Mouse (Mus musculus) lung, embryonic 15.5 days (tissue): ENCODE results near the gene 4931428F04Rik. TPM values are rescaled to one million over a fixed set of nuclear protein-coding genes. Genes with fewer than 3 reads are reported as not detected.
"Not testable (repeated sequence)": the region's sequence is repeated elsewhere in the genome, so short reads cannot be mapped to it uniquely, and the experiment has no call there.

Experiments
- ATAC-seq: fragments of 200-750 bp; cut with Nextera tagmentation; 2 replicates; pipeline ENCODE4 v1.8.0; 2017; ENCODE audit warnings: moderate number of reproducible peaks, borderline replicate concordance; ENCODE audit not compliant: low FRiP score, low TSS enrichment; ENCODE audit errors: extremely low read depth
- H3K27ac ChIP-seq: fragments of 300-500 bp; sonication (generic); 2 replicates; pipeline ENCODE4 v1.5.1; 2015; ENCODE audit warnings: moderate library complexity, mild to moderate bottlenecking, inconsistent platforms
- H3K27me3 ChIP-seq: fragments of 300-500 bp; sonication (generic); 2 replicates; pipeline ENCODE4 v1.6.1; 2015; ENCODE audit warnings: inconsistent platforms
- H3K36me3 ChIP-seq: fragments of 300-500 bp; sonication (generic); 2 replicates; pipeline ENCODE4 v1.6.1; 2015; ENCODE audit warnings: inconsistent platforms
- H3K4me1 ChIP-seq: fragments of 300-500 bp; sonication (generic); 2 replicates; pipeline ENCODE4 v1.6.1; 2015; ENCODE audit warnings: inconsistent platforms
- H3K4me2 ChIP-seq: fragments of 300-500 bp; sonication (generic); 2 replicates; pipeline ENCODE4 v1.6.1; 2015; ENCODE audit warnings: inconsistent platforms, mild to moderate bottlenecking, moderate library complexity
- H3K4me3 ChIP-seq: fragments of 300-500 bp; sonication (generic); 2 replicates; pipeline ENCODE4 v1.5.1; 2015; ENCODE audit warnings: mild to moderate bottlenecking, inconsistent platforms
- H3K9ac ChIP-seq: fragments of 300-500 bp; sonication (generic); 2 replicates; pipeline ENCODE4 v1.6.1; 2015; ENCODE audit warnings: inconsistent platforms
- H3K9me3 ChIP-seq: fragments of 300-500 bp; sonication (generic); 2 replicates; pipeline ENCODE4 v1.6.1; 2016; ENCODE audit warnings: inconsistent platforms
- WGBS: fragments of 180-500 bp; shearing (Covaris S2); methylation state at CpG from one replicate; pipeline ENCODE4 v1.1.7; 2015; 5-methylcytosine and 5-hydroxymethylcytosine counted together
- polyA plus RNA-seq: library from polyadenylated mRNA; unstranded; fragments of >200 nt; fragmentation: Nextera tagmentation; extraction: Ambion mirVana; gene quantifications from 2 replicates; pipeline ENCODE4 v1.2.1, GENCODE M21; 2015

4931428F04Rik gene
- polyA plus RNA-seq, 1 experiment from 2014 or later = 10.0 TPM

DNA sequence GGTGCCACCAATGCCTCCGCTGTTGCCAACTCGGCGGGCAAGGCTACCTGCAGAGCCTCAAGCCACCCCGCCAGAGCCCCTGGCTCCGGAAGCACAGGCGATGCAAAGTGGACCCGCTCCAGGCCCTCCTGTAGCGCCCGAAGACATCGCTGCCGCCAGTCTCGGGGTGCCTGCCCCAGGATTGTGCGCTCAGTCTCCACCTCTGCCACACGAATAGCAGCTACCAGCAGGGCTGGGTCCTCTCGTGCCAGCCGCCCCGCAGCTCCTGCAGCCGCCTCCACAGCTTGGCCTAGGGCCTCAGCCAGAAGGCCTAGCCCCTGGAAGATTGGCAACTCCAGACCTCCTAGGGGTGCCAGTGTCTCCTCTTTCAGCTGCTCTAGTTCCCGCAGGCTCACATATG lies 3.7 kb upstream of the 4931428F04Rik start:
- Histone ChIP-seq H3K4me3 (no peak overlapping the region), H3K4me2 (peak overlapping the region; percentile 22; the same call in 1 of the 2 replicates), H3K4me1 (peaks cover 41% of the 10 kb centered on the region), H3K27me3 (peaks cover 12% of the 10 kb centered on the region), H3K9ac (no peak overlapping the region), H3K36me3 (no peaks in the 10 kb centered on the region), H3K9me3 (no peaks in the 10 kb centered on the region), H3K27ac (no peak overlapping the region)
- WGBS = 71% methylated on average over 19 of the region's 19 CpGs
- no peak for ATAC-seq

DNA sequence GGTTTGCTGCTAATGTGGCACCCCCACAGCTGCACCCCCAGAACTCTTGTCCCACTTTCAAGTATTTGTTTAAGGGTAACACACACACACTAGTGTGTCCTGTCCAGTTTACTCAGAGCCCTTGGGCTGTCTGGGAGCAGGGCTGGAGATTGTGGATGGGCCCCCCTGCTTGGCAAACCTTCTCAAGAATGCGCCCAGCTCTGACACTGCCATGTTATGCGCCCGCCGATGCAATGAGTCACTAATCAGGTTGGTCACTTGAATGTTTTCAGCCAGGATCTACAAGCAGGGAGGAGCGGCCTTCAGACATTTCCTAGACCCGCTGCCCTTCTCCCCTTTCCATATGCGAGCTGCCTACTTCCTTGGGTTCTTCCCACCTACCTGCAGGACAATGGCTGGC lies 2.8 kb upstream of the 4931428F04Rik start:
- Histone ChIP-seq H3K4me3 (no peak overlapping the region), H3K4me1 (peaks cover 44% of the 10 kb centered on the region), H3K27ac (no peak overlapping the region), H3K4me2 (no peak overlapping the region), H3K36me3 (no peaks in the 10 kb centered on the region), H3K9me3 (no peaks in the 10 kb centered on the region), H3K9ac (no peak overlapping the region), H3K27me3 (peaks cover 12% of the 10 kb centered on the region)
- 67% methylated on average over 7 of the region's 7 CpGs for WGBS
- no peak for ATAC-seq

GRCm38 (mm10) chr8:105291802-105292201 lies 2.1 kb upstream of the 4931428F04Rik start:
- H3K27ac ChIP-seq, H3K4me2 ChIP-seq, H3K4me3 ChIP-seq, H3K9me3 ChIP-seq, ATAC-seq, H3K9ac ChIP-seq, H3K36me3 ChIP-seq: not testable (repeated sequence)
- H3K27me3 ChIP-seq = peaks cover 12% of the 10 kb centered on the region
- peaks cover 39% of the 10 kb centered on the region for H3K4me1 ChIP-seq
- 58% methylated on average over 3 of the region's 3 CpGs for WGBS

GRCm38 (mm10) chr8:105291364-105291763 lies 1.7 kb upstream of the 4931428F04Rik start:
- not testable (repeated sequence) for H3K4me2 ChIP-seq, H3K36me3 ChIP-seq, H3K9ac ChIP-seq, H3K9me3 ChIP-seq, ATAC-seq, H3K27ac ChIP-seq, H3K4me3 ChIP-seq
- 80% methylated on average over 8 of the region's 8 CpGs for WGBS
- peaks cover 12% of the 10 kb centered on the region for H3K27me3 ChIP-seq
- peaks cover 34% of the 10 kb centered on the region for H3K4me1 ChIP-seq

GRCm38 (mm10) chr8:105290554-105291314 lies 1.1 kb upstream of the 4931428F04Rik start:
- Histone ChIP-seq H3K4me2 (peak overlapping the region; percentile 88), H3K27me3 (peaks cover 12% of the 10 kb centered on the region), H3K36me3 (no peaks in the 10 kb centered on the region), H3K27ac (no peak overlapping the region), H3K4me1 (peaks cover 32% of the 10 kb centered on the region), H3K9me3 (no peaks in the 10 kb centered on the region), H3K4me3 (peak overlapping the region; percentile 56), H3K9ac (no peak overlapping the region)
- 7% methylated on average over 31 of the region's 31 CpGs for WGBS
- no peak for ATAC-seq

DNA sequence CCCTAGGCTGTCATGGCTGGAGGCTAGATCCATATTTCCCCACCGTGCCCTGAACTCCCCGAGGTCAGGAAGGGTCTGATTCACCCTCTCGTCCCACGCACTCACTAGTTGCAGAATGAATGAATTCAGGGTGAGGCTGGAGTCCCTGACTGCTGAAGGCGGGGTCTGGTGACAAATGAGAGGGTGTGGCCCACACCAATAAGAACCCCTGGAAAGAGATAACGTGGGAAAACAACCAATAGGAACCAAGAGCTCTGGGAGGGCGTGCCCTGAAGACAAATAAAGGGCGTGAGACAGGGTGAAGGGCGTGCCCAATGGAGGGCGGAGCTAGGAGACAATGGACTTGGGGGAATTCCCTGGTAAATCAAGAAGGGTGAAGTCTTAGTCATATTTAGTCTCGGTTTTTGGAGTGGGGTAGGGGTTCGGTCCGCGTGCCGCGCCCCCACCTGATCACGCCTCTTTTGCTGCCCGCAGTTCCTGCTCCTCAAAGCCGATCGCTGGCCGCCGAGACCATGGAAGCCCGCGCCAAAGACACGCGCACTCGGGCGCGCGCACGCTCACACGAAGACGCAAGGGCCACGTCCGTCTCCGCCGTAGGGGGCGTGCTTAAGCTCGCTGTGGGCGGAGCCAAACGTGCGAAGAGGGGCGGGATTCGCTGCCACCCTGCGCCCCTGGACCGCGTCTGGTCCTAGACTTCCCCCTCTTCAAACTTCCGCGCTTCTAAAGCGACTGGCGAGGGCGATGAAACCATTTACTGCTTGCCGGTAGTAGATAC lies 519 bp downstream of the 4931428F04Rik start:
- Histone ChIP-seq H3K4me3 (peak overlapping the region; percentile 56), H3K4me2 (peak overlapping the region; percentile 88), H3K27ac (peak overlapping the region; percentile 65), H3K9ac (peak overlapping the region; percentile 50), H3K4me1 (peaks cover 34% of the 10 kb centered on the region), H3K27me3 (peaks cover 12% of the 10 kb centered on the region), H3K9me3 (no peaks in the 10 kb centered on the region), H3K36me3 (no peaks in the 10 kb centered on the region)
- WGBS = under 1% methylated on average over 53 of the region's 53 CpGs
- ATAC-seq = peak; percentile 91

GRCm38 (mm10) chr8:105288231-105288630 lies 1.4 kb downstream of the 4931428F04Rik start:
- Histone ChIP-seq H3K36me3 (no peaks in the 10 kb centered on the region), H3K9ac (no peak overlapping the region), H3K4me3 (peak overlapping the region; percentile 56; the same call in 1 of the 2 replicates), H3K27ac (no peak overlapping the region), H3K27me3 (peaks cover 12% of the 10 kb centered on the region), H3K4me1 (peaks cover 33% of the 10 kb centered on the region), H3K4me2 (peak overlapping the region; percentile 88), H3K9me3 (no peaks in the 10 kb centered on the region)
- no peak for ATAC-seq
- 86% methylated on average over 5 of the region's 5 CpGs for WGBS

- H3K4me3 ChIP-seq = no peak overlapping the region
- H3K36me3 ChIP-seq = no peaks in the 10 kb centered on the region
- H3K27me3 ChIP-seq = peaks cover 12% of the 10 kb centered on the region
- 81% methylated on average over 4 of the region's 4 CpGs for WGBS
- H3K4me1 ChIP-seq = peaks cover 43% of the 10 kb centered on the region
- H3K4me2 ChIP-seq = no peak overlapping the region
- no peaks in the 10 kb centered on the region for H3K9me3 ChIP-seq
- no peak overlapping the region for H3K27ac ChIP-seq
- H3K9ac ChIP-seq = no peak overlapping the region
- no peak for ATAC-seq
Measured at GRCm38 (mm10) chr8:105286907-105287306, 2.8 kb downstream of the 4931428F04Rik start.

GRCm38 (mm10) chr8:105285514-105285913 lies 4.2 kb downstream of the 4931428F04Rik start:
- no peak overlapping the region for H3K4me3 ChIP-seq
- 40% methylated on average over 12 of the region's 12 CpGs for WGBS
- no peak for ATAC-seq

GRCm38 (mm10) chr8:105283074-105283473 lies 6.6 kb downstream of the 4931428F04Rik start:
- ATAC-seq = peak; percentile 53
- Histone ChIP-seq H3K4me3 (no peak overlapping the region), H3K36me3 (0 out of 2 replicates have a peak, but pooled peaks cover 4% of the 10 kb centered on the region), H3K4me2 (no peak overlapping the region), H3K27me3 (peaks cover 25% of the 10 kb centered on the region), H3K27ac (no peak overlapping the region), H3K9me3 (no peaks in the 10 kb centered on the region), H3K9ac (no peak overlapping the region), H3K4me1 (peaks cover 32% of the 10 kb centered on the region)
- WGBS = 43% methylated on average over 23 of the region's 23 CpGs

More at GRCm38 (mm10) chr8:105285514-105285913, 4.2 kb downstream of the 4931428F04Rik start:
- H3K4me1 ChIP-seq = peaks cover 44% of the 10 kb centered on the region
- H3K36me3 ChIP-seq = 0 out of 2 replicates have a peak, but pooled peaks cover 4% of the 10 kb centered on the region
- H3K4me2 ChIP-seq = no peak overlapping the region
- H3K27me3 ChIP-seq = peaks cover 10% of the 10 kb centered on the region
- no peak overlapping the region for H3K9ac ChIP-seq
- H3K27ac ChIP-seq = no peak overlapping the region
- H3K9me3 ChIP-seq = no peaks in the 10 kb centered on the region

- Histone ChIP-seq H3K9me3 (no peaks in the 10 kb centered on the region), H3K36me3 (0 out of 2 replicates have a peak, but pooled peaks cover 4% of the 10 kb centered on the region), H3K9ac (no peak overlapping the region), H3K27me3 (peaks cover 33% of the 10 kb centered on the region), H3K27ac (no peak overlapping the region), H3K4me3 (no peak overlapping the region), H3K4me1 (peaks cover 29% of the 10 kb centered on the region), H3K4me2 (no peak overlapping the region)
- 67% methylated on average over 4 of the region's 4 CpGs for WGBS
- ATAC-seq = no peak
Measured at GRCm38 (mm10) chr8:105282239-105282638, 7.4 kb downstream of the 4931428F04Rik start.

DNA sequence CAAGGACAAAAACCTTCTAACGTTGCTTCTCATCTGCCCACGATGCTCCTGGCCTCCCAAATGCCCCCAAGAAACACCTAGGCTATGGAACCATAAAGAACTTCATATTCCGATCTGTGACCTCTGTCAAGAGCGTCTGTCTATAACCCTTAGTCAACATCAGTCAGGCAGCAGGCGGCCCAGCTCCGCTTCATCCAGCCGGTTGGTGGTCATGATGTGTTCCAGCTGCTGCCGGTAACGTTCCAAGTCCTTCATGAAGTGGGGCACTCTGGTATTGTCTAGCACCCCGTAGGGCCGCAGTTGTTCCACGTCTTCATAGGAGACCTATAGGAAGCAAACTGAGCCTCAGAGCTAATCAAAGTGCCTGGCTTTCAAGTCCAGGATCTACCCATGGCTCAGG lies 7.8 kb downstream of the 4931428F04Rik start:
- H3K36me3 ChIP-seq = 0 out of 2 replicates have a peak, but pooled peaks cover 4% of the 10 kb centered on the region
- H3K4me3 ChIP-seq = no peak overlapping the region
- peaks cover 38% of the 10 kb centered on the region for H3K27me3 ChIP-seq
- H3K27ac ChIP-seq = peak overlapping the region; percentile 10; the same call in 1 of the 2 replicates
- H3K9ac ChIP-seq = no peak overlapping the region
- 55% methylated on average over 12 of the region's 12 CpGs for WGBS
- H3K4me1 ChIP-seq = peaks cover 29% of the 10 kb centered on the region
- no peak for ATAC-seq
- no peaks in the 10 kb centered on the region for H3K9me3 ChIP-seq
- no peak overlapping the region for H3K4me2 ChIP-seq
